Mouse (Mus musculus) adrenal gland, postnatal 14 days (tissue): Measurements from ENCODE around the gene 1700029P11Rik. TPM values are rescaled to one million over a fixed set of nuclear protein-coding genes. Genes with fewer than 3 reads are reported as not detected.

Source experiments
- DNase-seq: peaks from one replicate; pipeline ENCODE4 v3.0.0; 2021; ENCODE audit warnings: mixed read lengths
- total RNA-seq: library from RNA; stranded (reverse); gene quantifications from 2 replicates; pipeline ENCODE4 v1.2.3, GENCODE M21; 2021

Gene 1700029P11Rik
- total RNA-seq, 1 experiment from 2014 or later: not detected

- DNase-seq: peak; percentile 61
Measured at GRCm38 (mm10) chr15:82015392-82016100, 35.2 kb downstream of the 1700029P11Rik start.

DNA sequence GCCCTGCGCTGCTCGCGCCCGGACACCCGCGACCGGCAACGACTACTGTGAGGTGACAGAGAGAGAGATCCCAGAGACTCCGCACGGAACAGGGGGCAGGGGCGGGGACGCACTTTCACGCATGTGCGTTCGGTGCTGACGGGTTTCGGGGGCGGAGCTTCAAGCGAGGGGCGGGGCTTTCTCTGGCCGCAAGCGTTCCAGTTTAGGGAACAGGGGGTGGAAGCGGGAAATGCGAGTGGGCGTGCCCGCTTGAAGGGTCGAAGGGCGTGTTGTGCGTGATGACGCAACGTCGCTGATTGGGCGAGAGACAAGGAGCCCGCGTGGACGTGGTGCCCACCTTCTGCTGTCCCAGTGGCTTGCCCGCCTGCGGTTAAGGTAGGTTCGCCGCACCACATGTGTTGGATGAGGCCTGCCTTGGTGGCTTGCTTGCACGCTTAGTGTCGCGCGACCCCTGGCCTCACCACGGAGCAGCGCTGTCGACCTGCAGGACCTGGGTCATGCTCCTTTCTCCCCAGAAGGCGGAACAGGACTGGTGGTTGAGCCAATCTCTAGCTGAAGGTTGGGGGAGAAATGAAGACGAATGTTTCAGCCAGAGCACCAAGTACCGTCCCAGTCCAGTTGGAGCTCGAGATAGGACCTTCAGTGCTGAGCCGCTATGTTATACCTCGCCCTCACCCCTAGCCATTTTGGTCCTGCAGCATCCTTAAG is 35.9 kb downstream of the 1700029P11Rik start:
- peak; percentile 100 for DNase-seq

- DNase-seq: no peak
Measured at GRCm38 (mm10) chr15:82016830-82017229, 36.5 kb downstream of the 1700029P11Rik start.

DNA sequence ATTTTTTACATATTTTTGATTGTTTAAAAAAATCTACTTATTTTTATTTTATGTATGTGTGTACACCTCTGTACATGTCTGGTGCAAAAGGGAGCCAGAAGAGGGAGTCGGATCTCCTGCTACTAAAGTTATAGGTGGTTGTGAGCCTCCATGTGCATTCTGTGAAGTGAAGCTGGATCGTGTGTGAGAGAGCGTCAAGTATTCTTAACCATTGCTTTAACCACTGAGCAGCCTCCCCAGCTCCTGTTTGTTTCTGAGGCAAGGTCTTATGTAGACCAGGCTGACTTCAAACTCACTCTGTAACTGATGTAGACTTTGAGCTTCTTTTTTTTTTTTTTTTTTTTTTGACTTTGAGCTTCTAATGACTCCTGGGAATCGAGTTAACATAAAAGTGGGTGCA is 37.1 kb downstream of the 1700029P11Rik start:
- DNase-seq: no peak

GRCm38 (mm10) chr15:82019288-82019687 is 38.9 kb downstream of the 1700029P11Rik start:
- peak; percentile 23 for DNase-seq

DNA sequence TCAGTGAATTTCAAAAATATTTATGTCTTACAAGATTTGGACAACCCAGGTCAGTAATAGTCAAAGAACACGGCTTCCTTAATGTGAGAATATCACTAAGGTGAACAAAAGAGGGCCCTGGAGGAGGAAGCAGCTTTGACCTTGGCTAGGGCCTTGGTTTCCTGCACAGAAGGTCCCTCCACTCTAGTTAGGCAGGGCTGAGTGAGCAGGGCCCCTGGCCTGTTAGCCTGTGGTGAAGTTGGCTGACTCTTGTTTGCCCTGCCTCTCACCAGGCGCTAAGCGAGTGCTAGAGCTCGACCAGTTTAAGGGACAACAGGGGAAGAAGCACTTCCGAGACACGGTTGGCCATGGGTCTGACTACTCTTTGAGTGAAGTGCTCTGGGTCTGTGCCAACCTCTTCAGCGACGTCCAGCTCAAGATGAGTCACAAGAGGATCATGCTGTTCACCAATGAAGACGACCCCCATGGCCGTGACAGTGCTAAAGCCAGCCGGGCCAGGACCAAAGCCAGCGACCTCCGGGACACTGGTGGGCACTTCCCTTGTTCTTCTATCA is 42.3 kb downstream of the 1700029P11Rik start:
- peak; percentile 78 for DNase-seq

DNA sequence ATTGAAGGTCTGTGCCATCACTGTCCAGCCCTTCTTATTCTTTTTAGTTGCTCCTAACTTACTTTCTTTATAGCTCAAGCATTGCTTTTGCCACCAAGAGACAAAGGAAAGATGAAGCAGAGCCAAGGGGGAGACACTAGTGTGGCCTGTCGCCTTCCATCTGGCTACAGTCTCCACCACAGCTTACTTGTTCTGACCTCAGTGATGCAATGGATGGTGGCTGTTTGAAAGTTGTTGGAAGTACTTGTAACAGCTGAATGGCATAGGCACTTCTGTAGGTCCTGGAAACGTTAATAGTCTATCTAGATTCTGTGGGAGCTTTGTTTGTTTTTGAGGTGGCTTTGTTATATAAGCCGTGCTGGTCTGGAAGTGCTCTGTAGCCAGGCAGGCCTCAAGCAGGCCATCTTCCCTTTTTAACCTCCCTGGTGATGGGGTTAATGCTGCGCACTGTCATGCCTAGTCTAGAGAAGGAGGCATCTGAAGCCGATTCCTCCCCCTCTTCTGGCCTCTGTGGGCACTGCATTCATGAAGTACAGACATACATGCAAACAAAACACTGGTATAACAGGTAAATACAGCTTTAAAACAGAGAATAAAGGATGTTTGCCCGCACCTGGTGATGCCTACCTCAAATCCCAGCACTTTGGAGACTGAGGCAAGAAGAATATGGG is 43.8 kb downstream of the 1700029P11Rik start:
- DNase-seq: no peak

- no peak for DNase-seq
Measured at GRCm38 (mm10) chr15:82027276-82027675, 46.9 kb downstream of the 1700029P11Rik start.

GRCm38 (mm10) chr15:82027726-82028125 is 47.4 kb downstream of the 1700029P11Rik start:
- no peak for DNase-seq

Other genes with a start within 250 kb of the 1700029P11Rik start
- gene Zc3h7b, start 235.5 kb upstream of the 1700029P11Rik start, total RNA-seq: 73.8 and 81.9 TPM in 2 replicates
- gene Rangap1, start 235.0 kb upstream of the 1700029P11Rik start, total RNA-seq: 61.7 and 61.8 TPM in 2 replicates
- gene Tef, start 178.1 kb upstream of the 1700029P11Rik start, total RNA-seq: 71.4 and 98.5 TPM in 2 replicates
- 124 and 147 TPM in 2 replicates for gene Tob2, start 121.7 kb upstream of the 1700029P11Rik start, total RNA-seq
- 63.4 and 65.5 TPM in 2 replicates for gene Phf5a, start 108.6 kb upstream of the 1700029P11Rik start, total RNA-seq
- gene Aco2, start 108.2 kb upstream of the 1700029P11Rik start, total RNA-seq: 2,377 and 2,604 TPM in 2 replicates
- gene Polr3h, start 54.3 kb upstream of the 1700029P11Rik start, total RNA-seq: 18.7 and 23.0 TPM in 2 replicates
- 15.7 and 17.3 TPM in 2 replicates for gene Csdc2, start 43.8 kb upstream of the 1700029P11Rik start, total RNA-seq
- 78.7 and 99.0 TPM in 2 replicates for gene Pmm1, start 19.6 kb upstream of the 1700029P11Rik start, total RNA-seq
- gene Xrcc6, start 7.3 kb downstream of the 1700029P11Rik start, total RNA-seq: 120 and 140 TPM in 2 replicates
- 68.4 and 74.8 TPM in 2 replicates for gene Desi1, start 53.3 kb downstream of the 1700029P11Rik start, total RNA-seq
- gene Snu13, start 67.1 kb downstream of the 1700029P11Rik start, total RNA-seq: 79.0 and 82.3 TPM in 2 replicates
- not detected in 2 replicates for gene 4930407I10Rik, start 78.6 kb downstream of the 1700029P11Rik start, total RNA-seq
- 1.8 and 2.1 TPM in 2 replicates for gene Mei1, start 89.5 kb downstream of the 1700029P11Rik start, total RNA-seq
- gene Ccdc134, start 147.4 kb downstream of the 1700029P11Rik start, total RNA-seq: 6.6 and 12.1 TPM in 2 replicates
- gene Srebf2, start 166.6 kb downstream of the 1700029P11Rik start, total RNA-seq: 46.9 and 49.2 TPM in 2 replicates
- 0.44 and 1.1 TPM in 2 replicates for gene Shisa8, start 232.3 kb downstream of the 1700029P11Rik start, total RNA-seq
- gene Tnfrsf13c, start 243.8 kb downstream of the 1700029P11Rik start, total RNA-seq: 1.0 and 6.8 TPM in 2 replicates